8 mouse cellular contexts compared by ENCODE assay signal in the genomic region with DNA sequence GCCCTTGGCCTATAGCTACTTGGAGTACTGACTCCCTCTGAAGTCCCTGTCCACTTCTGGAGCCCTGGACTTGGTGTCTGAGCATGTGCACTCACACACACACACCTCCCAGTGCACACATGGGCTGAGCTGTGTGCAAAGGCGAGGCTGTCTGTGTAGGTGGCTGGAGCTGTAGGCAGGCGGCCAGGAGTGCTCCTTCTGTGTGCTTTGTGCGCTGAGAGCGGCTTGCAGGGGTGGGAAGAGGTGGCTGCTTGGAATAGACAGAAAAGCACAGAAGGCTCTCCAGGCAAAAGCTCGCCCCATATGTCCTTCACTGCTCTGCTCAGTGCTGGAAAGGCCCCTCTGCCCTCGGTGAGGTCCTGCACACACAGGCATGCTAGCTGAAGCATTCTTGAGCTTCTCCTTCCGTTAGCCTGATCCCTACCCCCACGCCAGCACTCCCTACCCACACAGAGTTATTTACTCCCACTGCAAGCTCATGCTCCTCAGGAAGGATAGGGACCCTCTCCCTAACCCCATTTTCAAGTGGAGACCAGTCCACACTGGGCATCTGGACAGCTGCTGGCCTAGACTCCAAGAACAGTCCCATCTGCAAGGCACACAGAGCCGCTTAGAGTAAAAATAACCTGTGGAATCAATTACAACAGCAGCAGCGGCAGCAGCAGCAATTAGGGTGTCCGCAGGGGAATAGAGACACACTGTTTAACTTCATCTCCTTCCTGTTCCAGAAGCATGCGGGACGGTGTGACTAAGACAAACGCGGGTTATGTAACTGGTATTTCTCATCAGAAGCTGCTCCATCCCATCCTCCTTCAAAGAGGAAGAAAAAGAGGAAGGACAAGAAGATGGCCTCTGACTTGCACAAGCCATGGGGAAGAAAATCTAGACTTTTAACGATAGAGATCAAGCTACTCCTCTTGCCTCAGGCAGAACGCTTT. TPM values are rescaled to one million over a fixed set of nuclear protein-coding genes. Genes with fewer than 3 reads are reported as not detected.
A peak's percentile ranks its signal among the peaks of the same experiment; 100 is the strongest.
DNase-seq lines count a peak whose midpoint lies in the region; ATAC-seq lines count a peak whose summit lies in the region.

No protein-coding gene starts in this region.

- no peak overlapping the region for H3K4me2 ChIP-seq in hindbrain, embryonic 16.5 days (ENCODE audit: low read length)
- 0 out of 2 replicates have a peak overlapping the region, but pooled peaks have one; percentile 8 for H3K4me2 ChIP-seq in embryonic facial prominence, embryonic 15.5 days (replicated peaks)

- intact Hi-C loops in heart, postnatal 36 days (cut with DNase I) = no loop called here
- intact Hi-C loops in left cerebral cortex, postnatal 25 days (cut with DNase I) = loop anchor here (1.0 to 2.0 kb wide), 2 partner anchors 13 to 23 kb away; a partner anchor contains a TSS

- 57% methylated on average over 17 of the region's 17 CpGs for WGBS in hindbrain, embryonic 10.5 days
- 51% methylated on average over 17 of the region's 17 CpGs for WGBS in hindbrain, embryonic 16.5 days
- 12% methylated on average over 17 of the region's 17 CpGs for WGBS in embryonic facial prominence, embryonic 15.5 days

- H3K4me1 ChIP-seq in hindbrain, embryonic 10.5 days (replicated peaks) = peaks cover 46% of the 10 kb centered on the region
- peaks cover 9% of the 10 kb centered on the region; the same call in 1 of the 2 replicates for H3K4me1 ChIP-seq in hindbrain, embryonic 16.5 days (ENCODE audit: control insufficient read depth, insufficient read depth, low read depth, low read length)
- peaks cover 16% of the 10 kb centered on the region for H3K4me1 ChIP-seq in embryonic facial prominence, embryonic 15.5 days
- peaks cover 58% of the 10 kb centered on the region for H3K4me1 ChIP-seq in megakaryocyte, embryonic 14.5 days

- H3K27ac ChIP-seq in hindbrain, embryonic 10.5 days = peak overlapping the region; percentile 75
- H3K27ac ChIP-seq in hindbrain, embryonic 16.5 days (ENCODE audit: low read depth, low read length) = no peak overlapping the region
- peak overlapping the region; percentile 66 for H3K27ac ChIP-seq in embryonic facial prominence, embryonic 15.5 days (replicated peaks)

- no peak for DNase-seq in hindbrain, embryonic 10.5 days (ENCODE audit: low spot score)
- DNase-seq in heart, postnatal 36 days = peak; percentile 35 to 41
- DNase-seq in left cerebral cortex, postnatal 25 days (ENCODE audit: low spot score in 2 of 2) = peak; percentile 86 to 97
- no peak for DNase-seq in thymus, postnatal 25 days
- no peak for DNase-seq in retina, postnatal 1 day

- no peak overlapping the region for H3K4me3 ChIP-seq in hindbrain, embryonic 10.5 days
- no peak overlapping the region for H3K4me3 ChIP-seq in hindbrain, embryonic 16.5 days (ENCODE audit: low read length)
- no peak overlapping the region for H3K4me3 ChIP-seq in embryonic facial prominence, embryonic 15.5 days (replicated peaks)
- H3K4me3 ChIP-seq in megakaryocyte, embryonic 14.5 days (replicated peaks) = peak overlapping the region; percentile 26

- ATAC-seq in hindbrain, embryonic 16.5 days = no peak; the same call in 1 of the 2 replicates
- ATAC-seq in embryonic facial prominence, embryonic 15.5 days (ENCODE audit: insufficient number of reproducible peaks, low FRiP score, low TSS enrichment, low read depth) = peak; percentile 59; the same call in 1 of the 2 replicates

- H3K9me3 ChIP-seq in hindbrain, embryonic 10.5 days = no peaks in the 10 kb centered on the region
- H3K9me3 ChIP-seq in hindbrain, embryonic 16.5 days (ENCODE audit: control insufficient read depth, low read length) = no peaks in the 10 kb centered on the region
- no peaks in the 10 kb centered on the region for H3K9me3 ChIP-seq in embryonic facial prominence, embryonic 15.5 days (replicated peaks)
- no peaks in the 10 kb centered on the region for H3K9me3 ChIP-seq in megakaryocyte, embryonic 14.5 days

- no peak overlapping the region for H3K9ac ChIP-seq in hindbrain, embryonic 16.5 days (ENCODE audit: low read depth, low read length)
- no peak overlapping the region for H3K9ac ChIP-seq in embryonic facial prominence, embryonic 15.5 days

- H3K36me3 ChIP-seq in hindbrain, embryonic 10.5 days = no peaks in the 10 kb centered on the region
- H3K36me3 ChIP-seq in hindbrain, embryonic 16.5 days (ENCODE audit: control insufficient read depth, insufficient read depth, low read length) = no peaks in the 10 kb centered on the region
- H3K36me3 ChIP-seq in embryonic facial prominence, embryonic 15.5 days = no peaks in the 10 kb centered on the region
- H3K36me3 ChIP-seq in megakaryocyte, embryonic 14.5 days (replicated peaks; ENCODE audit: low read length) = no peaks in the 10 kb centered on the region

- peaks cover 40% of the 10 kb centered on the region for H3K27me3 ChIP-seq in hindbrain, embryonic 10.5 days (ENCODE audit: insufficient read depth, poor library complexity, severe bottlenecking)
- no peaks in the 10 kb centered on the region for H3K27me3 ChIP-seq in hindbrain, embryonic 16.5 days (replicated peaks; ENCODE audit: control insufficient read depth, insufficient read depth, low read length)
- peaks cover 4% of the 10 kb centered on the region; the same call in 1 of the 2 replicates for H3K27me3 ChIP-seq in embryonic facial prominence, embryonic 15.5 days
- H3K27me3 ChIP-seq in megakaryocyte, embryonic 14.5 days (replicated peaks) = peaks cover 37% of the 10 kb centered on the region

RNA-seq across cellular contexts. Expression of a gene that starts 22.4 kb away (rescaled TPM):
- polyA plus RNA-seq in hindbrain, embryonic 10.5 days (2016; fragmentation: Nextera tagmentation; extraction: Ambion mirVana) = 24.2 TPM in 2 replicates
- polyA plus RNA-seq in hindbrain, embryonic 16.5 days (2015; fragmentation: Nextera tagmentation; extraction: Ambion mirVana) = 7.7 and 9.3 TPM in 2 replicates
- polyA plus RNA-seq in embryonic facial prominence, embryonic 15.5 days (2015; fragmentation: Nextera tagmentation; extraction: Ambion mirVana) = 23.5 and 25.4 TPM in 2 replicates
- total RNA-seq in heart, postnatal 36 days (2021) = 10 to 100 TPM; 12.5 to 13.2 TPM
- 10 to 100 TPM; 55.3 to 67.5 TPM for total RNA-seq in left cerebral cortex, postnatal 25 days (2021)
- 2.8 and 5.9 TPM in 2 replicates for polyA plus RNA-seq in megakaryocyte, embryonic 14.5 days (2012; ENCODE audit: insufficient read depth, low replicate concordance)

Comparison
In these comparisons a context has a peak if more than half of its experiments do, and no peak if none do; other contexts are left out.
1. DNase-seq: peak in heart, postnatal 36 days (2 of 2) and left cerebral cortex, postnatal 25 days (2 of 2); none in hindbrain, embryonic 10.5 days (single experiment), thymus, postnatal 25 days (single experiment) and retina, postnatal 1 day (single experiment).